Mouse (Mus musculus): ENCODE measurements around the gene Maml3. TPM values are rescaled to one million over a fixed set of nuclear protein-coding genes. Genes with fewer than 3 reads are reported as not detected.

Maml3 gene
- polyA plus RNA-seq, 1 experiment from 2014 or later, result 2.9 TPM

DNA sequence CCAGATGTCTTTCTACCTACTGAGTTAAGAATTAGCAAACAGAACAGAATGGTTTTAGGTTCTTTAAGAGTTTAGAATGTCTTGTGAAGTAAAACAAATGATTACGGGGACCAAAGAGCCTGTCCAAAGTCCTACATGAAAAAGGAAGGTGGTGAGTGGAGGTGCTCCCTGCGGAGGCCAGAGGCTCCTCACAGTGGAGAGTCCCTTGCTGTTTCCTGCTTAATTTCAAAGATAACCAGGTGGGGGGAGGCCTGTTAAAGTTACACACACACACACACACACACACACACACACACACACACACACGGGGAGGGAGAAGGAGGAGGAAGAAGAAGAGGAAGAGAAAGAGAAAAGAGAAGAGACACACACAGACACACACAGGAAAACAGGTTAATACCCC, 139.9 kb downstream of the Maml3 start:
- 28% methylated on average over 3 of the region's 3 CpGs for WGBS
- H3K9me3 ChIP-seq (ENCODE audit: control insufficient read depth, low read length), result no peaks in the 10 kb centered on the region
- no peaks in the 10 kb centered on the region for H3K27me3 ChIP-seq (ENCODE audit: control insufficient read depth, insufficient read depth, low read length)
- H3K9ac ChIP-seq (ENCODE audit: low read length), result no peak overlapping the region
- H3K4me1 ChIP-seq (replicated peaks; ENCODE audit: control insufficient read depth, insufficient read depth), result peaks cover 4% of the 10 kb centered on the region; the same call in 1 of the 2 replicates
- no peak for DNase-seq (ENCODE audit: low spot score)
- ATAC-seq (ENCODE audit: low FRiP score, low TSS enrichment), result 0 out of 2 replicates have a peak, but pooled peaks have one; percentile 58
- no peaks in the 10 kb centered on the region for H3K36me3 ChIP-seq (ENCODE audit: control insufficient read depth, insufficient read depth, low read length)
- TF ChIP-seq CTCF (IDR thresholded peaks at IDR 0.05; ENCODE audit: low read depth) (no peak), EP300 (optimal IDR thresholded peaks at IDR 0.05) (no peak)
- no peak overlapping the region for H3K4me2 ChIP-seq (replicated peaks; ENCODE audit: low read depth)
- H3K4me3 ChIP-seq (ENCODE audit: low read depth, low read length), result no peak overlapping the region
- H3K27ac ChIP-seq (replicated peaks), result no peak overlapping the region

DNA sequence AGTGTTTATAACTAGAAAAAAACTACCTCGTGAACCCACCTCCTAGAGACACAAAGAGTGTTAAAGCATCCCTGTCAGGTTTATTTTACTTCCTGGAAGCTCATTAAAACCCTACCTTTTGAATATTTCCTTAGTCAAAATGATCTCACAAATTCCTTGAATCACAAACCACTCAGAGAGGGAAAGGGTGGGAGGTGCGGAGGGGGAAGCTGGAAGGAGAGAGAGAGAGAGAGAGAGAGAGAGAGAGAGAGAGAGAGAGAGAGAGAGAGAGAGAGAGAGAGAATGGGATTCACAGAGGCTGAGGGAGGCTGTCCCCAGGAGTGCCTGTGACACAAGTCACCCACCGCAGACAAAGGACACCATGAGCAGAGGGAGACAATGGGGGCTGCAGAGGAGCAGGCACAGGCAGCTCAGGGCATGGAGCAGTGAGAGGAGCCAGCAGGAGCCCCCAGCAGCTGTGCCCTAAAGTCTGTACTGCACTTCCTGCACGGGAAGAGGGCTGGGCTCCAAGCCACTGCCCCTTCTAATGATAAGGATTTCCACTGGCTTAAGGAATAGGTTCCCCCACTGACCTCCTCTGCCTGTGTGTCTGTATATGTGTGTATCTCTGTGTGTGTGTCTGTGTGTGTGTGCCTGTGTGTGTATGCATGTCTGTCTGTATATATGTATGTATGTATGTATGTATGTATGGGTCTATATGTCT, 140.8 kb downstream of the Maml3 start:
- Histone ChIP-seq H3K4me1 (replicated peaks; ENCODE audit: control insufficient read depth, insufficient read depth) (peaks cover 4% of the 10 kb centered on the region; the same call in 1 of the 2 replicates), H3K36me3 (ENCODE audit: control insufficient read depth, insufficient read depth, low read length) (no peaks in the 10 kb centered on the region), H3K9me3 (ENCODE audit: control insufficient read depth, low read length) (no peaks in the 10 kb centered on the region), H3K9ac (ENCODE audit: low read length) (no peak overlapping the region), H3K4me2 (replicated peaks; ENCODE audit: low read depth) (no peak overlapping the region), H3K4me3 (ENCODE audit: low read depth, low read length) (no peak overlapping the region), H3K27ac (replicated peaks) (no peak overlapping the region), H3K27me3 (ENCODE audit: control insufficient read depth, insufficient read depth, low read length) (no peaks in the 10 kb centered on the region)
- peak; percentile 44; the same call in 1 of the 2 replicates for ATAC-seq (ENCODE audit: low FRiP score, low TSS enrichment)
- peak; percentile 30 for DNase-seq (ENCODE audit: low spot score)
- TF ChIP-seq CTCF (IDR thresholded peaks at IDR 0.05; ENCODE audit: low read depth) (no peak), EP300 (optimal IDR thresholded peaks at IDR 0.05) (no peak)
- WGBS, result 22% methylated on average over 4 of the region's 4 CpGs

DNA sequence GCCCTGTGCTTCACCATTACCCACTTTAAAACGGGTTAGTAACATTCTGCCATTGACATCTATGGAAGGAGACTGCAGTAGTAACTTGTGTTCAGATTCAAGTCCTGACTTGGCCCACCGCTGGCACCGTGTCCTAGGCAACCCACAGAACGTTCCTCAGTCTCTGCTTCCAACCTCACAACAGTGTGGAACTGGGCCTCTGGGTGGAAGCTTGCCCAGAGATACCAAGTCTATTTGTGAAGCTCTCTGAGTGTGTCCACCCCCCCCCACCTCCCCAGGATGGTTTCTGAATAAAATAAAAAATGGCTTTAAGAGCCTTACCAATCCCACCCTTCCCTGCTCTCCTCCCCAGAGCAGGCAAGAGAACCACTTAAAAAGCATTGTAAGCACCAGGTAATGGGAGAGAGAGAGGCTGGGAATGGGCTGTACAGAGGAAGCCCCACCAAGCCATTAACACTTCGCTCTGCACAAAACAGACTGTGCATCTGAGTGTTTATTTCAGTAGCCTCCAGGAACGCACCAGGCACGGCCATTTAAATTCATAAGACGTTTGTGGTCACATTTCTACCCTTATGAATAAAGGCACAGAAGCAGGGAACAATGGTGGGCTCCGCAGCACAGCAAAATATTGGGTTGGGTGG, 141.6 kb downstream of the Maml3 start:
- no peaks in the 10 kb centered on the region for H3K9me3 ChIP-seq (ENCODE audit: control insufficient read depth, low read length)
- TF ChIP-seq EP300 (optimal IDR thresholded peaks at IDR 0.05) (no peak), CTCF (IDR thresholded peaks at IDR 0.05; ENCODE audit: low read depth) (no peak)
- H3K27ac ChIP-seq (replicated peaks), result no peak overlapping the region
- WGBS, result 59% methylated on average over 9 of the region's 9 CpGs
- peaks cover 4% of the 10 kb centered on the region; the same call in 1 of the 2 replicates for H3K4me1 ChIP-seq (replicated peaks; ENCODE audit: control insufficient read depth, insufficient read depth)
- DNase-seq (ENCODE audit: low spot score) (no peak), ATAC-seq (ENCODE audit: low FRiP score, low TSS enrichment) (no peak)
- H3K9ac ChIP-seq (ENCODE audit: low read length), result no peak overlapping the region
- H3K4me2 ChIP-seq (replicated peaks; ENCODE audit: low read depth), result no peak overlapping the region
- no peak overlapping the region for H3K4me3 ChIP-seq (ENCODE audit: low read depth, low read length)
- H3K36me3 ChIP-seq (ENCODE audit: control insufficient read depth, insufficient read depth, low read length), result no peaks in the 10 kb centered on the region
- H3K27me3 ChIP-seq (ENCODE audit: control insufficient read depth, insufficient read depth, low read length), result no peaks in the 10 kb centered on the region

DNA sequence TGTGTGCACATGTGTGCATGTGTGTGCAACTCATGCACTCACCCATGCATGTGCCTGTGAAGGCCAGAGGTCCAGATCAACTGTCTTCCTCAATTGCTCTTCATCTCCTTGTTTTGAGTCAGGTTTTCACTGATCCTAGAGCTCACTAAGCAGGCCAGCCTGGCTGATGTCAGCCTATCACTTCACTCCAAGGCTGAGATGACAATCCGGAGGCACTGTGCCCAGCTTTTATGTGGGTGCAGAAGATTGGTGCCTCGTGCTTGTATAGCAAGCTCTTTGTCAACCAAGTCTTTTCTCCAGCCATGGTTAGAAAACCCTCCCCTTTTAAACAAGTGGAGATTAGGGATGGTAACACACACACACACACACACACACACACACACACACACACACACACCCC, 146.1 kb downstream of the Maml3 start:
- Histone ChIP-seq H3K9me3 (ENCODE audit: control insufficient read depth, low read length) (no peaks in the 10 kb centered on the region), H3K4me3 (ENCODE audit: low read depth, low read length) (no peak overlapping the region), H3K4me2 (replicated peaks; ENCODE audit: low read depth) (no peak overlapping the region), H3K27ac (replicated peaks) (no peak overlapping the region), H3K36me3 (ENCODE audit: control insufficient read depth, insufficient read depth, low read length) (no peaks in the 10 kb centered on the region), H3K4me1 (replicated peaks; ENCODE audit: control insufficient read depth, insufficient read depth) (no peaks in the 10 kb centered on the region; the same call in 1 of the 2 replicates), H3K27me3 (ENCODE audit: control insufficient read depth, insufficient read depth, low read length) (no peaks in the 10 kb centered on the region), H3K9ac (ENCODE audit: low read length) (no peak overlapping the region)
- ATAC-seq (ENCODE audit: low FRiP score, low TSS enrichment), result no peak
- no peak for DNase-seq (ENCODE audit: low spot score)
- TF ChIP-seq EP300 (optimal IDR thresholded peaks at IDR 0.05) (no peak), CTCF (IDR thresholded peaks at IDR 0.05; ENCODE audit: low read depth) (no peak)
- 81% methylated on average over 2 of the region's 2 CpGs for WGBS

DNA sequence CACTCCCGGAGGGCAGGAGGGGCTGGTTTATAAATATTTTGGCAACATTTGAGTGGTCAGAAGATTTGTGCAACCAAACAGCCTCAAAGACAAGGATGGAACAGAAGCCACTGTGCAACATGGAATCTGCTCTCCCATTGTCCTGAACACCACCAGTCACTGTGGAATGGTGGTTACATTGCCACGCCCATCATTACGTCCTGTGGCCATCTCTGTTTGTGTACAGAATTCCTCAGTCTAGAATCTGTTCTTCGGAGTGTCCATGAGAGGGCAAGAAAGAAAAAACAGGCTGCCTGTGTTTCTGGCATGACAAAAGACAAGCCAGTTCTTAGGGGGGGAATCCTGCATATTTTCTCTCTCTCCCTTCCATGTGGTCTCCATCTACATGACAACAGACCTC, 150.4 kb downstream of the Maml3 start:
- no peak for TF ChIP-seq CTCF (IDR thresholded peaks at IDR 0.05; ENCODE audit: low read depth)
- no peak for TF ChIP-seq EP300 (optimal IDR thresholded peaks at IDR 0.05)
- H3K27me3 ChIP-seq (ENCODE audit: control insufficient read depth, insufficient read depth, low read length), result no peaks in the 10 kb centered on the region
- H3K4me1 ChIP-seq (replicated peaks; ENCODE audit: control insufficient read depth, insufficient read depth), result no peaks in the 10 kb centered on the region; the same call in 1 of the 2 replicates
- no peak overlapping the region for H3K27ac ChIP-seq (replicated peaks)
- H3K4me3 ChIP-seq (ENCODE audit: low read depth, low read length), result no peak overlapping the region
- no peak overlapping the region for H3K4me2 ChIP-seq (replicated peaks; ENCODE audit: low read depth)
- 27% methylated on average over 4 of the region's 4 CpGs for WGBS
- H3K9me3 ChIP-seq (ENCODE audit: control insufficient read depth, low read length), result no peaks in the 10 kb centered on the region
- no peaks in the 10 kb centered on the region for H3K36me3 ChIP-seq (ENCODE audit: control insufficient read depth, insufficient read depth, low read length)
- no peak overlapping the region for H3K9ac ChIP-seq (ENCODE audit: low read length)
- ATAC-seq (ENCODE audit: low FRiP score, low TSS enrichment) (no peak), DNase-seq (ENCODE audit: low spot score) (no peak)

DNA sequence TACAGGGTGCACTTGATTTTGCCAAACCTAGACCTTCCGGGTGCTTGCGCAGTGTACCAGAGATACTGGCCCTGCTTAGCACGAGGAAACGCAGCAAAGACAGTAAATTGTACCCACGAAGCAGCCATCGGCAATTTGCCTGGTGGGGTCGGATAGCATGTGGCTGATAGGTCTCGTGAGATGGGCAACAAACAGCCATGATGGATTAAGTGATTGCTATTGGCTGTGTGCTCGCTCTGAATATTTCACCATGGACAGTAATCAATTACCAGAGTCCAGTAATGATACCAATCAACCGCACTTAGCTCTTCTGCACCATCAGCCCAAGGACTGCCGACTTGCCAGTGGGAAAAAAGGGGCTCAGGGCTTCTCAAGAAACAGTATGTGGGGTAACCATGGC, 150.9 kb downstream of the Maml3 start:
- H3K36me3 ChIP-seq (ENCODE audit: control insufficient read depth, insufficient read depth, low read length), result no peaks in the 10 kb centered on the region
- no peak overlapping the region for H3K9ac ChIP-seq (ENCODE audit: low read length)
- no peak for DNase-seq (ENCODE audit: low spot score)
- H3K27ac ChIP-seq (replicated peaks), result no peak overlapping the region
- H3K9me3 ChIP-seq (ENCODE audit: control insufficient read depth, low read length), result no peaks in the 10 kb centered on the region
- ATAC-seq (ENCODE audit: low FRiP score, low TSS enrichment), result no peak
- WGBS, result 87% methylated on average over 11 of the region's 11 CpGs
- H3K4me2 ChIP-seq (replicated peaks; ENCODE audit: low read depth), result no peak overlapping the region
- TF ChIP-seq EP300 (optimal IDR thresholded peaks at IDR 0.05) (no peak), CTCF (IDR thresholded peaks at IDR 0.05; ENCODE audit: low read depth) (no peak)
- H3K4me3 ChIP-seq (ENCODE audit: low read depth, low read length), result no peak overlapping the region
- no peaks in the 10 kb centered on the region for H3K27me3 ChIP-seq (ENCODE audit: control insufficient read depth, insufficient read depth, low read length)
- no peaks in the 10 kb centered on the region; the same call in 1 of the 2 replicates for H3K4me1 ChIP-seq (replicated peaks; ENCODE audit: control insufficient read depth, insufficient read depth)

All from stomach, postnatal 0 days (tissue).